Mouse (Mus musculus): ENCODE data around the gene Macrod2. TPM values are rescaled to one million over a fixed set of nuclear protein-coding genes. Genes with fewer than 3 reads are reported as not detected.

The Macrod2 gene
- polyA plus RNA-seq, 1 experiment: 16.3 TPM

GRCm38 (mm10) chr2:140692461-140692860, 297.4 kb downstream of the Macrod2 start:
- no peaks in the 10 kb centered on the region for H3K36me3 ChIP-seq (ENCODE audit: control insufficient read depth, insufficient read depth, low read length)
- no peak overlapping the region for H3K27ac ChIP-seq (ENCODE audit: control insufficient read depth, insufficient read depth, low read depth, low read length)
- TF ChIP-seq CTCF (IDR thresholded peaks at IDR 0.05; ENCODE audit: control insufficient read depth, insufficient read depth, insufficient replicate concordance, low read depth, low read length): no peak
- no peak for TF ChIP-seq POLR2A (IDR thresholded peaks at IDR 0.05; ENCODE audit: control insufficient read depth, low read depth, low read length)
- no peak overlapping the region for H3K4me3 ChIP-seq (ENCODE audit: control insufficient read depth, low read depth, low read length)
- H3K4me1 ChIP-seq (ENCODE audit: control insufficient read depth, insufficient read depth, low read length): no peaks in the 10 kb centered on the region
- H3K27me3 ChIP-seq (ENCODE audit: control insufficient read depth, insufficient read depth, low read length): no peaks in the 10 kb centered on the region

GRCm38 (mm10) chr2:140693845-140694244, 298.7 kb downstream of the Macrod2 start:
- TF ChIP-seq POLR2A (IDR thresholded peaks at IDR 0.05; ENCODE audit: control insufficient read depth, low read depth, low read length) (no peak), CTCF (IDR thresholded peaks at IDR 0.05; ENCODE audit: control insufficient read depth, insufficient read depth, insufficient replicate concordance, low read depth, low read length) (no peak)
- H3K27me3 ChIP-seq (ENCODE audit: control insufficient read depth, insufficient read depth, low read length): no peaks in the 10 kb centered on the region

GRCm38 (mm10) chr2:140698585-140698984, 303.5 kb downstream of the Macrod2 start:
- no peaks in the 10 kb centered on the region for H3K36me3 ChIP-seq (ENCODE audit: control insufficient read depth, insufficient read depth, low read length)
- H3K4me1 ChIP-seq (ENCODE audit: control insufficient read depth, insufficient read depth, low read length): no peaks in the 10 kb centered on the region
- H3K4me3 ChIP-seq (ENCODE audit: control insufficient read depth, low read depth, low read length): no peak overlapping the region
- no peak overlapping the region for H3K27ac ChIP-seq (ENCODE audit: control insufficient read depth, insufficient read depth, low read depth, low read length)
- no peaks in the 10 kb centered on the region for H3K27me3 ChIP-seq (ENCODE audit: control insufficient read depth, insufficient read depth, low read length)
- TF ChIP-seq CTCF (IDR thresholded peaks at IDR 0.05; ENCODE audit: control insufficient read depth, insufficient read depth, insufficient replicate concordance, low read depth, low read length) (no peak), POLR2A (IDR thresholded peaks at IDR 0.05; ENCODE audit: control insufficient read depth, low read depth, low read length) (no peak)

More at GRCm38 (mm10) chr2:140693845-140694244, 298.7 kb downstream of the Macrod2 start:
- H3K4me3 ChIP-seq (ENCODE audit: control insufficient read depth, low read depth, low read length): no peak overlapping the region
- no peak overlapping the region for H3K27ac ChIP-seq (ENCODE audit: control insufficient read depth, insufficient read depth, low read depth, low read length)
- H3K36me3 ChIP-seq (ENCODE audit: control insufficient read depth, insufficient read depth, low read length): no peaks in the 10 kb centered on the region
- H3K4me1 ChIP-seq (ENCODE audit: control insufficient read depth, insufficient read depth, low read length): no peaks in the 10 kb centered on the region

GRCm38 (mm10) chr2:140703377-140703776, 308.3 kb downstream of the Macrod2 start:
- Histone ChIP-seq H3K4me1 (ENCODE audit: control insufficient read depth, insufficient read depth, low read length) (no peaks in the 10 kb centered on the region), H3K4me3 (ENCODE audit: control insufficient read depth, low read depth, low read length) (no peak overlapping the region), H3K27ac (ENCODE audit: control insufficient read depth, insufficient read depth, low read depth, low read length) (no peak overlapping the region), H3K27me3 (ENCODE audit: control insufficient read depth, insufficient read depth, low read length) (no peaks in the 10 kb centered on the region), H3K36me3 (ENCODE audit: control insufficient read depth, insufficient read depth, low read length) (no peaks in the 10 kb centered on the region)
- TF ChIP-seq POLR2A (IDR thresholded peaks at IDR 0.05; ENCODE audit: control insufficient read depth, low read depth, low read length) (no peak), CTCF (IDR thresholded peaks at IDR 0.05; ENCODE audit: control insufficient read depth, insufficient read depth, insufficient replicate concordance, low read depth, low read length) (no peak)

GRCm38 (mm10) chr2:140704146-140704545, 309.0 kb downstream of the Macrod2 start:
- H3K4me3 ChIP-seq (ENCODE audit: control insufficient read depth, low read depth, low read length): no peak overlapping the region
- no peaks in the 10 kb centered on the region for H3K27me3 ChIP-seq (ENCODE audit: control insufficient read depth, insufficient read depth, low read length)
- no peaks in the 10 kb centered on the region for H3K36me3 ChIP-seq (ENCODE audit: control insufficient read depth, insufficient read depth, low read length)
- no peak for TF ChIP-seq POLR2A (IDR thresholded peaks at IDR 0.05; ENCODE audit: control insufficient read depth, low read depth, low read length)
- no peak for TF ChIP-seq CTCF (IDR thresholded peaks at IDR 0.05; ENCODE audit: control insufficient read depth, insufficient read depth, insufficient replicate concordance, low read depth, low read length)
- H3K4me1 ChIP-seq (ENCODE audit: control insufficient read depth, insufficient read depth, low read length): no peaks in the 10 kb centered on the region
- no peak overlapping the region for H3K27ac ChIP-seq (ENCODE audit: control insufficient read depth, insufficient read depth, low read depth, low read length)

GRCm38 (mm10) chr2:140705278-140705677, 310.2 kb downstream of the Macrod2 start:
- Histone ChIP-seq H3K27ac (ENCODE audit: control insufficient read depth, insufficient read depth, low read depth, low read length) (no peak overlapping the region), H3K4me1 (ENCODE audit: control insufficient read depth, insufficient read depth, low read length) (no peaks in the 10 kb centered on the region), H3K36me3 (ENCODE audit: control insufficient read depth, insufficient read depth, low read length) (no peaks in the 10 kb centered on the region), H3K4me3 (ENCODE audit: control insufficient read depth, low read depth, low read length) (no peak overlapping the region), H3K27me3 (ENCODE audit: control insufficient read depth, insufficient read depth, low read length) (no peaks in the 10 kb centered on the region)
- TF ChIP-seq CTCF (IDR thresholded peaks at IDR 0.05; ENCODE audit: control insufficient read depth, insufficient read depth, insufficient replicate concordance, low read depth, low read length) (no peak), POLR2A (IDR thresholded peaks at IDR 0.05; ENCODE audit: control insufficient read depth, low read depth, low read length) (no peak)

GRCm38 (mm10) chr2:140707550-140707949, 312.4 kb downstream of the Macrod2 start:
- no peak overlapping the region for H3K4me3 ChIP-seq (ENCODE audit: control insufficient read depth, low read depth, low read length)
- TF ChIP-seq POLR2A (IDR thresholded peaks at IDR 0.05; ENCODE audit: control insufficient read depth, low read depth, low read length) (no peak), CTCF (IDR thresholded peaks at IDR 0.05; ENCODE audit: control insufficient read depth, insufficient read depth, insufficient replicate concordance, low read depth, low read length) (no peak)

GRCm38 (mm10) chr2:140715822-140716221, 320.7 kb downstream of the Macrod2 start:
- H3K4me3 ChIP-seq (ENCODE audit: control insufficient read depth, low read depth, low read length): no peak overlapping the region
- no peaks in the 10 kb centered on the region for H3K36me3 ChIP-seq (ENCODE audit: control insufficient read depth, insufficient read depth, low read length)
- TF ChIP-seq POLR2A (IDR thresholded peaks at IDR 0.05; ENCODE audit: control insufficient read depth, low read depth, low read length) (no peak), CTCF (IDR thresholded peaks at IDR 0.05; ENCODE audit: control insufficient read depth, insufficient read depth, insufficient replicate concordance, low read depth, low read length) (no peak)
- H3K27ac ChIP-seq (ENCODE audit: control insufficient read depth, insufficient read depth, low read depth, low read length): no peak overlapping the region
- no peaks in the 10 kb centered on the region for H3K27me3 ChIP-seq (ENCODE audit: control insufficient read depth, insufficient read depth, low read length)
- H3K4me1 ChIP-seq (ENCODE audit: control insufficient read depth, insufficient read depth, low read length): no peaks in the 10 kb centered on the region

More at GRCm38 (mm10) chr2:140707550-140707949, 312.4 kb downstream of the Macrod2 start:
- no peaks in the 10 kb centered on the region for H3K36me3 ChIP-seq (ENCODE audit: control insufficient read depth, insufficient read depth, low read length)
- H3K27me3 ChIP-seq (ENCODE audit: control insufficient read depth, insufficient read depth, low read length): no peaks in the 10 kb centered on the region
- H3K27ac ChIP-seq (ENCODE audit: control insufficient read depth, insufficient read depth, low read depth, low read length): no peak overlapping the region
- no peaks in the 10 kb centered on the region for H3K4me1 ChIP-seq (ENCODE audit: control insufficient read depth, insufficient read depth, low read length)

All from testis, adult 2 months (tissue).